Mouse (Mus musculus) neural tube, embryonic 12.5 days (tissue): ENCODE results near the gene Nkapd1. TPM values are rescaled to one million over a fixed set of nuclear protein-coding genes. Genes with fewer than 3 reads are reported as not detected.

Source experiments
- ATAC-seq: fragments of 200-750 bp; cut with Nextera tagmentation; 2 replicates; pipeline ENCODE4 v1.8.0; 2017; ENCODE audit warnings: low read depth, mild to moderate bottlenecking, moderate TSS enrichment, moderate library complexity; ENCODE audit not compliant: low FRiP score
- H3K27ac ChIP-seq: fragments of 300-500 bp; sonication (generic); 2 replicates; pipeline ENCODE4 v1.5.1; 2016
- H3K27me3 ChIP-seq: fragments of 300-500 bp; sonication (generic); replicated peaks from 2 replicates; pipeline ENCODE4 v1.6.1; 2016; ENCODE audit warnings: mild to moderate bottlenecking
- H3K36me3 ChIP-seq: fragments of 300-500 bp; sonication (generic); 2 replicates; pipeline ENCODE4 v1.6.1; 2016; ENCODE audit warnings: mild to moderate bottlenecking
- H3K4me1 ChIP-seq: fragments of 300-500 bp; sonication (generic); 2 replicates; pipeline ENCODE4 v1.6.1; 2016
- H3K4me2 ChIP-seq: fragments of 300-500 bp; sonication (generic); replicated peaks from 2 replicates; pipeline ENCODE4 v1.6.1; 2016; ENCODE audit warnings: mild to moderate bottlenecking
- H3K4me3 ChIP-seq: fragments of 300-500 bp; sonication (generic); 2 replicates; pipeline ENCODE4 v1.5.1; 2016
- H3K9ac ChIP-seq: fragments of 300-500 bp; sonication (generic); 2 replicates; pipeline ENCODE4 v1.6.1; 2016; ENCODE audit warnings: mild to moderate bottlenecking
- H3K9me3 ChIP-seq: fragments of 300-500 bp; sonication (generic); 2 replicates; pipeline ENCODE4 v1.6.1; 2016; ENCODE audit warnings: mild to moderate bottlenecking
- WGBS: fragments of 180-500 bp; shearing (Covaris S2); methylation state at CpG from one replicate; pipeline ENCODE4 v1.1.7; 2016; 5-methylcytosine and 5-hydroxymethylcytosine counted together
- polyA plus RNA-seq: library from polyadenylated mRNA; unstranded; fragments of >200 nt; fragmentation: Nextera tagmentation; extraction: Ambion mirVana; gene quantifications from 2 replicates; pipeline ENCODE4 v1.2.1, GENCODE M21; 2016

The Nkapd1 gene
- polyA plus RNA-seq, 1 experiment from 2014 or later, result 30.4 TPM

DNA sequence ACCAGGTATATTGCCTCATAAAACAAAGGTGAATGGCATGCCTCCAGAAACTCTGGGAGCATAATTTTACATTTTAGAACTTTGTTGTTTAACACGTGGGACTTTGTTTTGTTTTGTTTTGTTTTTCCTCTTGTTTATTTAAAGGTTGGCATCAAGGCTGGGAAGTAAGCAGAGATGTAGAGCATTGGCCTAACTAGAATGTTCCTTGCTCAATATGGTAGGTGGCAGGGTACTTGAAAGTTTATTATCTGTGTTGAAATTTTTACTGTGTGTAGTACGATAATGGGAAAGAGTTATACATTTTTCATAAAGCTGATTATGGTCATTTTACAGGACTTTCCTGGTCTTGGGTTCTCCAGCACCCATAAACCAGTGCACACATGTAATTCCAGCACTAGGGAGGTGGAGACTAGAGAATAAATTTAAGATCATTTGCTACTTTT is 55.3 kb downstream of the Nkapd1 start:
- no peak overlapping the region for H3K4me2 ChIP-seq
- 82% methylated on average over 2 of the region's 2 CpGs for WGBS
- H3K27me3 ChIP-seq, result no peaks in the 10 kb centered on the region
- no peak for ATAC-seq
- H3K9me3 ChIP-seq, result no peaks in the 10 kb centered on the region
- no peaks in the 10 kb centered on the region for H3K4me1 ChIP-seq
- no peaks in the 10 kb centered on the region for H3K36me3 ChIP-seq
- no peak overlapping the region for H3K4me3 ChIP-seq
- no peak overlapping the region for H3K27ac ChIP-seq
- no peak overlapping the region for H3K9ac ChIP-seq

DNA sequence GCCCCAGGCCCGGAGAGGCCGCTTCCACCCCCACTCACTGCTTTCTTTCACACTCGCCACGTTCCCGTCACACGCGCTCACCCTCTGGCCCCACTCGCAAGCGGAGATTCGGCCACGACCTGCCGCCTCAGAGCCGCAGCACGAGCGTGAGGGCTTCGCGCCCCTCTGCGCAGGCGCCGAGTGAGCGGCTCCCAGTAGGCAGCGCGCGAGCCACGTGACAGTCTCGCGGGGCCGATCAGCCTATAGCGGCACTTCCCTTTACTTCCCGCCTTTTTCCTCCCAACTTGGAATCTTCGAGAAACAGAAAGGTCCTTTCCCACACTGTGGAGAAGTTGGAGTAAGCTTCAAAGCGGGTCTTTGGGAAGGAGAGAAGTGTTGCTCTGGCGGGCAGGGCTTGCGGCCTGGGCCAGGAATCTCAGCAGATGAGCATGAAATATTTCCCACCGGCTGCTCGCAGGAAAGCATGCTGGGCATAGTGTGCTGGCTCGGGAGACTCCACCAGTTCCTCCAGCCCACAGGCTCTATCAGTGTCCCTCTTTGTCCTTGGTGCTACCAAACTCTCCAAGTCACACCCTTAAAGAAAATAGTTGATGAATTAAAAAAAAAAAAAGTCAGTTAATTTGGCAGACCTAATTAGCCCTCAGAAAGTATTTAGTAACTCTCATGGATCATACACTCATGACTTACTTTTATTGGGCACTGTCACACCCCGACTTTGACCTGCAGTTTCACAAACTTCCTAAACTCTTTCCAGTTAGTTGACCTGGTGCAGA is 55.9 kb downstream of the Nkapd1 start, which contains the start of gene Tex12:
TSS of gene Tex12 (minus strand) at position 181 of the 773 bp plus-strand sequence.
- H3K27ac ChIP-seq, result no peak within 1 kb of the TSS
- no peaks in the 10 kb centered on the region for H3K27me3 ChIP-seq
- no peaks in the 10 kb centered on the region for H3K9me3 ChIP-seq
- H3K36me3 ChIP-seq, result no peaks in the 10 kb centered on the region
- H3K9ac ChIP-seq, result no peak within 1 kb of the TSS
- no peaks in the 10 kb centered on the region for H3K4me1 ChIP-seq
- ATAC-seq, result no peak
- H3K4me2 ChIP-seq, result no peak within 1 kb of the TSS
- WGBS, result 88% methylated on average over 38 of the region's 38 CpGs
- H3K4me3 ChIP-seq, result no peak within 1 kb of the TSS

Other genes with a start within 250 kb of the Nkapd1 start
- gene Plet1, start 122.9 kb downstream of the Nkapd1 start, polyA plus RNA-seq, result 0.22 and 0.24 TPM in 2 replicates
- 98.8 and 101 TPM in 2 replicates for gene Pts, start 88.7 kb downstream of the Nkapd1 start, polyA plus RNA-seq
- 10.4 and 13.6 TPM in 2 replicates for gene Il18, start 62.6 kb downstream of the Nkapd1 start, polyA plus RNA-seq
- 0.09 and 0.15 TPM in 2 replicates for gene Bco2, start 62.3 kb downstream of the Nkapd1 start, polyA plus RNA-seq
- 0.19 and 0.20 TPM in 2 replicates for gene Tex12, start 56.1 kb downstream of the Nkapd1 start, polyA plus RNA-seq
- 213 and 215 TPM in 2 replicates for gene Sdhd, start 13.7 kb downstream of the Nkapd1 start, polyA plus RNA-seq
- 323 and 352 TPM in 2 replicates for gene Timm8b, start 13.6 kb downstream of the Nkapd1 start, polyA plus RNA-seq
- 5.8 and 8.5 TPM in 2 replicates for gene Pih1d2, start 143 bp downstream of the Nkapd1 start, polyA plus RNA-seq
- 46.2 and 56.0 TPM in 2 replicates for gene Dlat, start 42.3 kb upstream of the Nkapd1 start, polyA plus RNA-seq
- gene Dixdc1, start 122.1 kb upstream of the Nkapd1 start, polyA plus RNA-seq, result 29.2 and 29.9 TPM in 2 replicates
- 0.95 and 1.5 TPM in 2 replicates for gene 2310030G06Rik, start 129.1 kb upstream of the Nkapd1 start, polyA plus RNA-seq
- gene Cryab, start 133.9 kb upstream of the Nkapd1 start, polyA plus RNA-seq, result 12.8 and 17.5 TPM in 2 replicates
- gene Hspb2, start 134.9 kb upstream of the Nkapd1 start, polyA plus RNA-seq, result 4.9 and 7.2 TPM in 2 replicates
- 10.2 and 12.2 TPM in 2 replicates for gene Fdxacb1, start 150.8 kb upstream of the Nkapd1 start, polyA plus RNA-seq
- gene Alg9, start 157.6 kb upstream of the Nkapd1 start, polyA plus RNA-seq, result 45.6 and 48.3 TPM in 2 replicates
- gene 1110032A03Rik, start 158.1 kb upstream of the Nkapd1 start, polyA plus RNA-seq, result 39.7 and 44.4 TPM in 2 replicates
- gene Ppp2r1b, start 227.8 kb upstream of the Nkapd1 start, polyA plus RNA-seq, result 85.2 and 86.8 TPM in 2 replicates